Mouse (Mus musculus): ENCODE results near the gene Osgepl1.
"Not testable (repeated sequence)": the region's sequence is repeated elsewhere in the genome, so short reads cannot be mapped to it uniquely, and the experiment has no call there.

Osgepl1 gene

DNA sequence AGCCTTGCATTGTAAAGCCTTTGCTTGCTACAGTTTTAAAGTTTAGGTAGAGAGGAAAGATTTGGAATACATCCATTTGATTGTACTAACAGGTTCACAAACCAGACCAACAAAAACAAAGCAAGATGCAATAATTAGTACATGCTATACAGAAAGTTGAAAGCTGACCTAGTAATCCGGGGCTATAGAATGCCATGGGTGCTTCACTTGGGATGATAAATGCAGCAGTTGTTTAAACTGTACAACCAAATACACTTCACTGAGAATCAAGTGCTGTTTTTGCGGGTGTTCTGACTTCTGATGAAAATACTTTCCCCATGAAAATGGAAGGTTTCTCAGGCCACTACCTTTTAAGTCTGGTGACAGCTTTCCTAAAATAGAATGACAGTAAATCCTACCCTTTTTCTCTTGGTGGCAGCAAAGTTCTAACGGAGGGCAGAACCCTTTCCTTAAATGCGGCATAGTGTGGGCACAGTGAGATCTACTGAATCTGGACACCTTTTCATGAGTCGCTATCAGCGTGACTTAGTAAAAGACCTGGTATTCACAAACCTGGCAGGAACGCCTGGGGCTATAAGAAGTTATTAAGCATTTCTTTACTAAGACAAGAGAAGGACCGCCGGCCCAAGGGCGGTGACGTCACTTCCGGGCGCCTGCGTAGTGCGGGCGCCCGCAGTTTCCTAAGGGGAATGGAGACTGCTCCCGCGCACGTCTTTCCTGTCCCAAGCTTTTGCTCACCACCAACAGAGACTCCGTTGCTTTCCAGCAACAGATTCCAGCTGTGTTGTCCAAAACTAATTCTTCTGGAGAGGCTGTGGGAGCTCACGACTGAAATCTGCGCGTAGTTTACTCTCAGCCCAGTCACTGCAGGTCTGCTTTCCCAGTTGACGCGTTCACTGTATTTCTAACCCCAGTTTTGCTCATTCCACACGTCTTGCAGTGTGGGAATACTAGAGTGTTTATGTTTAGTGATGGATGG, at the start of gene Osgepl1:
Gene Osgepl1, plus strand, starts transcription at position 636 of the 979 bp plus-strand sequence.
- peak; percentile 90 for DNase-seq (ENCODE audit: low read depth)

GRCm38 (mm10) chr1:53264958-53265612, 48.3 kb upstream of the Osgepl1 start:
- DNase-seq (ENCODE audit: low read depth), result not testable (repeated sequence)

GRCm38 (mm10) chr1:53269901-53270300, 43.5 kb upstream of the Osgepl1 start:
- no peak for DNase-seq (ENCODE audit: low read depth)

DNA sequence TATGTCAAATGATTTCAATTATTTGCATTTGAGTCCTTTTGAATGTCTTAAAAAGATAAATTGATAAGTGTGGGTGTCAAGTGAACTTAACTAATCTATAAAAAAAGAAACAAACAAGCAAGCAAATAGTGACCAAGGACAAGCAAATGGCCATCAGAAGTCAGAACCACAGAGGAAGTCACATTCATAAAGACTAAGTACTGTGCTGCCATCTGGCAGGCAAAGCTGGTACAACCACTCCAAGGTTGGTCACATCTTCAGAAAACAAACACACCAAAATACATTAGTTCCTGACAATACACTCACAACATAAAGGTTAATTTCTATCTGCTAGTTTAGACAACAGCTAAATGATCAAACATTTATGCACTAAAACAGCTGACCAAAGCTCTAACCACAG, 40.8 kb upstream of the Osgepl1 start:
- peak; percentile 63 for DNase-seq (ENCODE audit: low read depth)

- no peak for DNase-seq (ENCODE audit: low read depth)
These were observed 22.2 kb upstream of the Osgepl1 start for GRCm38 (mm10) chr1:53291197-53291596.

DNA sequence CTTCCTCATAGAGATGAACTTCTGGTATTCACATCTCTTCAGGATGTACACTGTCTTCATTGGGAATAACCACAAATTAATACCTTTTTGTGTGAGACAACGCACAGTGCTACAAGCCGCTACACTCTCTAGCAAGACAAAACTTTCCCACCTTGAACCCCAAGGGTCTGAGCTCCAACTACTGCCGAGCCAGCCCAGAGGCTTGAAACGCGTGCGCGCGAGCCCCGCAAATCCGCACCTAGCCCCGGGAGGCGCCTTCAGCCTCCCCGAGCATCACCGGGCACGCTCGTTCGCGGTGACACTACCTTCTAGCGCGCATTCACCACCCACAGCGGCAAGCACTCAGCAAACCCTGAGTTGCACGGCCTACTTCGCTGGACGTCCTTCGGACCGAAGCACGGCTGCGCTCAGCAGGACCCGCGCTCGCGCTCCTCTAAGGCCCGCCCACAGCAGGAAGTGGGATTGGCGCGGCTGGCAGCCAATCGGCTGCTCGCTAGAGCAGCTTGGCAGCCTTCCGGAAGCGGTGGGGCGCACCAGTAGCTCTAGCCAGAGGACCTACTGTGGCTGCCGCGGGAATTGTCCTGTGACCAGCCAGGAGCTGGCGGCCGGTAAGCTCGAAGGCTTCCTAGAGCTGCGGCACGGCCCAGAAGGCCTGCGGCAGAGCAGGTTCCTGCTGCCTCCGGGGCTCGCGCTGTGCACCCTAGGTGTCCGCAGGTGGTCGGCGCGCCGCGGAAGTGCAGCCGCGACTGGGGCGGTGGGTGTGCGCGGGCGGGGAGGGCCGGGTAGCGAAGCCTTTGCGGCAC, 16.6 kb upstream of the Osgepl1 start, which contains the start of the genes Pms1, Ormdl1 and Gm28778:
Gene Pms1, minus strand, starts transcription at position 438 of the 803 bp plus-strand sequence.
Gene Ormdl1, plus strand, starts transcription at position 515 of the 803 bp plus-strand sequence.
Gene Gm28778, plus strand, starts transcription at position 531 of the 803 bp plus-strand sequence.
- peak; percentile 98 for DNase-seq (ENCODE audit: low read depth)

GRCm38 (mm10) chr1:53300506-53300905, 12.9 kb upstream of the Osgepl1 start:
- no peak for DNase-seq (ENCODE audit: low read depth)

- DNase-seq (ENCODE audit: low read depth), result no peak
These were observed 8.4 kb downstream of the Osgepl1 start for GRCm38 (mm10) chr1:53321662-53322344.

DNA sequence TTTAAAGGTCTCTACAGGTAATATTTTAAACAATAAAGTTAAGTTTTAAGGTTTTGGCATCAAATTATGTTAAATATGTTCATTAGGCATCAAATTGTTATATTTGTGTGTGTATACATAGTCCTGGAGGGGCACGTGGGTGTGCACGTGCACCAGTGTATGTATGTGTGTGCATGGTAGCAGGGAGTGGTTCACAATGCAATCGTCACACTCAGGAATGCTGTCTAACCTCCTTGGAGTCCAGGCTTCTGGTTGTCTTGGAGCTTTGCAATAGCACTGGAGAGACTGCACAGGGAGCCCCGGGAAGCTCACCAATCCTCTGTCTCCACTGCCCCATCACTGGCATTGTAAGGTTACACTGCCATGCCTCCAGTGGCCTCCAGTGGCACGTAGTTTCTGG, 9.8 kb downstream of the Osgepl1 start:
- DNase-seq (ENCODE audit: low read depth), result no peak

GRCm38 (mm10) chr1:53324277-53324676, 10.9 kb downstream of the Osgepl1 start:
- no peak for DNase-seq (ENCODE audit: low read depth)

GRCm38 (mm10) chr1:53324827-53325494, 11.5 kb downstream of the Osgepl1 start:
- no peak for DNase-seq (ENCODE audit: low read depth)

- not testable (repeated sequence) for DNase-seq (ENCODE audit: low read depth)
These were observed 20.1 kb downstream of the Osgepl1 start for GRCm38 (mm10) chr1:53333527-53333926.

DNA sequence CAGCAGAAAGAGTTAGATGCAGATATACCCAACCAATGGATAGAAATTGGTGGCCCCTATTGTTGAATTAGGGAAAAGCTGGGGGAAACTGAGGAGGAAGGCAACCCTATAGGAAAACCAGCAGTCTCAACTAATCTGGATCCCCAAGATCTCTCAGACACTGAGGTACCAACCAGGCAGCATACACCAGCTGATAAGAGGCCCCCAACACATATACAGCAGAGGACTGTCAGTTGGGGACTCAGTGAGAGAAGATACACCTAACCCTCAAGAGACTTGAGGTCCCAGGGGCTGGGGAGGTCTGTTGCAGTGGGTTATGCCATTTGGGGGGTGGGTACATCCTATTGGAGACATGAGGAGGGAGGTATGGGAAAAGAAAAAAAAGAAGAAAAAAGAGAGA, 22.0 kb downstream of the Osgepl1 start:
- DNase-seq (ENCODE audit: low read depth), result no peak

DNA sequence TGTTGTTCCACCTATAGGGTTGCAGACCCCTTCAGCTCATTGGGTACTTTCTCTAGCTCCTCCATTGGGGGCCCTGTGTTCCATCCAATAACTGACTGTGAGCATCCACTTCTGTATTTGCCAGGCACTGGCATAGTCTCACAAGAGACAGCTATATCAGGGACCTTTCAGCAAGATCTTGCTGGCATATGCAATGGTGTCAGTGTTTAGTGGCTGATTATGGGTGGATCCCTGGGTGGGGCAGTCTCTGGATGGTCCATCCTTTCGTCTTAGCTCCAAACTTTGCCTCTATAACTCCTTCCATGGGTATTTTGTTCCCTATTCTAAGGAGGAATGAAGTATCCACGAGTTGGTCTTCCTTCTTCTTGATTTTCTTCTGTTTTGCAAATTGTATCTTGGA, 24.0 kb downstream of the Osgepl1 start:
- DNase-seq (ENCODE audit: low read depth), result not testable (repeated sequence)

- DNase-seq (ENCODE audit: low read depth), result no peak
These were observed 27.6 kb downstream of the Osgepl1 start for GRCm38 (mm10) chr1:53341071-53341470.

GRCm38 (mm10) chr1:53352327-53353261, 39.2 kb downstream of the Osgepl1 start, which contains the start of the genes Asdurf, Gm28551 and Asnsd1:
Asdurf (minus strand) TSS chr1:53352619.
Gm28551 (minus strand) TSS chr1:53352667.
Asnsd1 (minus strand) TSS chr1:53352752.
- DNase-seq (ENCODE audit: low read depth), result peak; percentile 99

DNA sequence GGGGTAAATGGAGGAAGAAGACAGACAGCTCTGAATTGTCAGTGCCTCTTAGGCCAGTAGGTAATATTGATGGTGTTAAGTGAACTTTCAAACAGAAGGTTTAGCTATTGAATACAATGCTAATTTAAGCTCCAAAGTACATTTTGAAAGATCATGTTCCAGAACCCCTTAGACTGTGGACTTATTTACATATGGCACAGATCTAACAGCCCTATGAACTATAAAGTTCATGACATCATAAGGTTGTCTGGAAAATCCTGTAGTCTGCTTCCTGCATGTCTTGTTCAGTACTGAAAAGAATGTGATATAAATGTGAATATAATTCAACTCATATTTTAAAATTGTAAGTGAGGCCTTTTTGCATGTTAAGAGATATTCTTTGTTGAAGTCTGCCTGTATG, 45.6 kb downstream of the Osgepl1 start:
- no peak for DNase-seq (ENCODE audit: low read depth)
